Mouse (Mus musculus) heart, postnatal 0 days (tissue): ENCODE results near the gene Map3k4.

Experiments
- CTCF ChIP-seq: IDR thresholded peaks from 2 replicates; pipeline ENCODE4 v1.5.1; 2016; ENCODE audit warnings: antibody characterized with exemption, control low read depth, low read depth
- EP300 ChIP-seq: IDR thresholded peaks from 2 replicates; pipeline ENCODE4 v1.6.1; 2016; ENCODE audit warnings: antibody characterized with exemption, low read depth

DNA sequence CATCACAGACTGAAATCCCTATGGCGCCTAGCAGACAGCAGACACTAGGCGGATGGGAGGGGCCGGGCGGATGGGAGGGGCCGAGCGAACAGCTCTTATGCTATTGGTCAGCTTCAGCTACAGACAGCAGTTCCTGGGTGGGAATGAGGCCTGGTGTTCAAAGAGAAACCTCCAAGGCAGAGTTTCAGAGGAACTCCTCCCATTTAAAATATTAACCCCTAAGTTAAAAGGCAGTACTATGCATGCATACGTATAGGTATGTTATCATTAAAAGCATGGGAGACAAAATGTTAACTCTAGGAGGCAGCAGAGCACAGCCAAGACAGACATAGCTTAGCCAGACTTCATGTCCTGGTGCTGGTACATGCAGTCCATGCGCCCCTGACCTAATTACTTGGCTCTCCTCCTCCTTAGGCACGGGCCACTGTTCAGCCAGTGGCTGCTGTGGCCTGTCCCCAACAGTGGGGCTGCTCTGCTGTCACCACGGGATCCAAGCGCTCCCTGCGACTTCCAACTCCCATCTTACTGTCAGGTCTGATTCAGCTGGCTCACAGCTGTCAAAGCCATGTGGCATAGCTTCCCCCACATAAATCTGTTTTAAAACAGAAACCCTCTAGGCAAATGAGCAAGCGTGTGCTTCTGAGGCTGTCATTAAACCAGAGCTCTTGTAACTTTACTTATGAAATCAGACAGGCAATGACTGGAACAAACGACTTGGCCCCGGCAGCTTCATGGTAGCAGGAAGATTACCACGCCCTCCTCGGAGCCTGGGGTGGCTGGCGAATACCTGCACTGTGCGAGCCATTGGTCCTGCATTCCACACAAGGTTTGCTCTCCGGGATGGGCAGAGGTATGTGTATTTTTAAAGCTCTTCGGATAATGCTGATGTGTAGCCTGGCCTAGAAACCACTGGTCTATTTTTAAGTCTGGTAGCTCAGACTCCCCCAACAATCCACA lies 52.3 kb downstream of the Map3k4 start:
- no peak for TF ChIP-seq EP300
- TF ChIP-seq CTCF, result peak; percentile 52
